Mouse (Mus musculus) MEL (cell line): Measurements from ENCODE around the gene Arhgap9.

ENCODE experiments used
- BHLHE40 ChIP-seq: IDR thresholded peaks from 2 replicates; pipeline ENCODE4 v1.6.1; 2012; ENCODE audit warnings: low read depth, mild to moderate bottlenecking, inconsistent platforms, low read length, improper control_type of control experiment, borderline replicate concordance
- CTCF ChIP-seq, 3 experiments: IDR thresholded peaks in 2 of 3; conservative IDR thresholded peaks in 1 of 3; 2 replicates each; pipeline ENCODE4 v1.5.1; 2011 to 2012; ENCODE audit warnings: low read length in 3 of 3, low read depth in 2 of 3, mild to moderate bottlenecking in 2 of 3, improper control_type of control experiment in 1 of 3, inconsistent platforms in 1 of 3, mixed read lengths in 1 of 3, moderate library complexity in 1 of 3; ENCODE audit not compliant: control insufficient read depth in 1 of 3, insufficient read depth in 1 of 3, poor library complexity in 1 of 3, severe bottlenecking in 1 of 3
- ELF1 ChIP-seq: IDR thresholded peaks from 2 replicates; pipeline ENCODE4 v1.6.1; 2014; ENCODE audit warnings: low read depth, mild to moderate bottlenecking, inconsistent platforms, low read length, improper control_type of control experiment, moderate library complexity
- EP300 ChIP-seq, 2 experiments: IDR thresholded peaks; 2 replicates each; pipeline ENCODE4 v1.6.1; 2011; ENCODE audit warnings: improper control_type of control experiment in 2 of 2, low read length in 2 of 2, low read depth in 1 of 2, mild to moderate bottlenecking in 1 of 2
- GATA1 ChIP-seq: IDR thresholded peaks from 2 replicates; pipeline ENCODE4 v1.6.1; 2011; ENCODE audit warnings: low read depth, low read length, improper control_type of control experiment
- JUND ChIP-seq: IDR thresholded peaks from 2 replicates; pipeline ENCODE4 v1.6.1; 2011; ENCODE audit warnings: low read depth, mild to moderate bottlenecking, improper control_type of control experiment, low read length
- POLR2A ChIP-seq, 2 experiments: IDR thresholded peaks; 2 replicates each; pipeline ENCODE4 v1.6.1; 2011 to 2012; ENCODE audit warnings: low read length in 2 of 2, mild to moderate bottlenecking in 2 of 2, control low read depth in 1 of 2, improper control_type of control experiment in 1 of 2, low read depth in 1 of 2, moderate library complexity in 1 of 2; ENCODE audit not compliant: control insufficient read depth in 1 of 2, insufficient read depth in 1 of 2, poor library complexity in 1 of 2
- POLR2AphosphoS5 ChIP-seq: IDR thresholded peaks from 2 replicates; pipeline ENCODE4 v1.6.1; 2012; ENCODE audit warnings: low read depth, borderline replicate concordance, mild to moderate bottlenecking, inconsistent platforms, low read length, moderate library complexity, mixed read lengths
- SIN3A ChIP-seq: IDR thresholded peaks from 2 replicates; pipeline ENCODE4 v1.6.1; 2012; ENCODE audit warnings: low read length, improper control_type of control experiment, inconsistent platforms
- ZC3H11A ChIP-seq: IDR thresholded peaks from 2 replicates; pipeline ENCODE4 v1.6.1; 2012; ENCODE audit warnings: low read depth, mild to moderate bottlenecking, inconsistent platforms, low read length, improper control_type of control experiment
- ZKSCAN1 ChIP-seq: IDR thresholded peaks from 2 replicates; pipeline ENCODE4 v1.6.1; 2012; ENCODE audit warnings: low read depth, mild to moderate bottlenecking, inconsistent platforms, low read length, improper control_type of control experiment, moderate library complexity

GRCm38 (mm10) chr10:127293590-127294113 lies 28.1 kb upstream of the Arhgap9 start:
- TF ChIP-seq SIN3A: no peak
- no peak; a peak in 2 of 4 replicates for TF ChIP-seq POLR2A (IDR thresholded peaks at IDR 0.05; ENCODE audit: control insufficient read depth in 1 of 2, insufficient read depth in 1 of 2, low read depth in 1 of 2, low read length in 2 of 2, poor library complexity in 1 of 2)
- TF ChIP-seq POLR2AphosphoS5: no peak
- TF ChIP-seq CTCF (IDR thresholded peaks at IDR 0.05 in 2 of 3, conservative IDR thresholded peaks at IDR 0.05 in 1 of 3; ENCODE audit: control insufficient read depth in 1 of 3, insufficient read depth in 1 of 3, low read depth in 2 of 3, low read length in 3 of 3, poor library complexity in 1 of 3, severe bottlenecking in 1 of 3): no peak
- TF ChIP-seq GATA1: no peak
- TF ChIP-seq ZKSCAN1: no peak
- no peak for TF ChIP-seq ELF1
- no peak for TF ChIP-seq JUND
- 0 out of 2 replicates have a peak, but pooled peaks have one; percentile 10 for TF ChIP-seq BHLHE40
- TF ChIP-seq ZC3H11A: no peak
- no peak for TF ChIP-seq EP300 (IDR thresholded peaks at IDR 0.05; ENCODE audit: low read depth in 1 of 2, low read length in 2 of 2)
